Mouse (Mus musculus): ENCODE data around the gene Btn1a1. TPM values are rescaled to one million over a fixed set of nuclear protein-coding genes. Genes with fewer than 3 reads are reported as not detected.

Btn1a1 gene
- polyA plus RNA-seq, 1 experiment from 2014 or later = 2.1 TPM

DNA sequence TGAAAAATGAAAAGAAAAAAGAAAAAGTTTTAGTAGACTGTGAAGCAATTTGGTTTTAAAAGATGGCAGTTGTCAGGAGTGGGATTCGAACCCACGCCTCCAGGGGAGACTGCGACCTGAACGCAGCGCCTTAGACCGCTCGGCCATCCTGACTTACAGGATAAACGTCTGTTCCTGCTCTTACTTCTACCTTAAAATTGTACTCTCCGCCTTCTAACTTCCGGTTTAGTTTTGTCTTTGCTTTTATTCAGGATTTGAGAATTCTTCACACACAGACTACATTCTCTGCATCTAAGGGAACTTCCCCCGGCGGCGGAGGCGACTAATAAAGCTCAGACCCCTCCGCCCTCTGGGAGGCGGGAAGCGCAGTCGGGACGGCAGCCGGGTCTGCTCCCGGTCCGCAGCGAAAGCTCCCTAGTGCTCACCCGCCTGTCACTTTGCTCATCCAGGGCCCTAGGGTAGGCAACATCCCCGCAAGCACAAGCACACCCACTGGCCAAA is 12.3 kb downstream of the Btn1a1 start:
- ATAC-seq (ENCODE audit: insufficient read depth) = peak; percentile 75
- under 1% methylated on average over 25 of the region's 25 CpGs for WGBS (ENCODE audit: insufficient replicate concordance)
- H3K4me1 ChIP-seq (replicated peaks) = peaks cover 39% of the 10 kb centered on the region

GRCm38 (mm10) chr13:23450398-23450797 is 15.3 kb downstream of the Btn1a1 start:
- H3K27me3 ChIP-seq = no peaks in the 10 kb centered on the region
- H3K9me3 ChIP-seq (replicated peaks) = no peaks in the 10 kb centered on the region
- H3K4me2 ChIP-seq = peak overlapping the region; percentile 78
- H3K27ac ChIP-seq (replicated peaks) = peak overlapping the region; percentile 83
- H3K9ac ChIP-seq = peak overlapping the region; percentile 70
- no peaks in the 10 kb centered on the region for H3K36me3 ChIP-seq (replicated peaks)
- WGBS (ENCODE audit: insufficient replicate concordance) = under 1% methylated on average over 15 of the region's 15 CpGs
- H3K4me1 ChIP-seq (replicated peaks) = peaks cover 29% of the 10 kb centered on the region
- peak; percentile 43 for ATAC-seq (ENCODE audit: insufficient read depth)
- H3K4me3 ChIP-seq (replicated peaks) = peak overlapping the region; percentile 65

More for the DNA sequence above, 12.3 kb downstream of the Btn1a1 start:
- Histone ChIP-seq H3K4me2 (peak overlapping the region; percentile 67), H3K27me3 (no peaks in the 10 kb centered on the region), H3K4me3 (replicated peaks) (peak overlapping the region; percentile 76), H3K9ac (peak overlapping the region; percentile 82), H3K27ac (replicated peaks) (peak overlapping the region; percentile 89), H3K36me3 (replicated peaks) (no peaks in the 10 kb centered on the region), H3K9me3 (replicated peaks) (no peaks in the 10 kb centered on the region)

- ATAC-seq (ENCODE audit: insufficient read depth) = 0 out of 2 replicates have a peak, but pooled peaks have one; percentile 23
- Histone ChIP-seq H3K4me3 (replicated peaks) (peak overlapping the region; percentile 65), H3K4me1 (replicated peaks) (peaks cover 32% of the 10 kb centered on the region), H3K9me3 (replicated peaks) (no peaks in the 10 kb centered on the region), H3K9ac (peak overlapping the region; percentile 70), H3K36me3 (replicated peaks) (no peaks in the 10 kb centered on the region), H3K4me2 (peak overlapping the region; percentile 78), H3K27me3 (no peaks in the 10 kb centered on the region), H3K27ac (replicated peaks) (peak overlapping the region; percentile 83)
- WGBS (ENCODE audit: insufficient replicate concordance) = under 1% methylated on average over 24 of the region's 24 CpGs
These were observed 16.2 kb downstream of the Btn1a1 start for GRCm38 (mm10) chr13:23449235-23450095.

GRCm38 (mm10) chr13:23448758-23449157 is 16.9 kb downstream of the Btn1a1 start:
- Histone ChIP-seq H3K4me3 (replicated peaks) (peak overlapping the region; percentile 65), H3K9me3 (replicated peaks) (no peaks in the 10 kb centered on the region), H3K4me2 (peak overlapping the region; percentile 78), H3K9ac (peak overlapping the region; percentile 70), H3K27ac (replicated peaks) (peak overlapping the region; percentile 83), H3K4me1 (replicated peaks) (peaks cover 39% of the 10 kb centered on the region), H3K36me3 (replicated peaks) (no peaks in the 10 kb centered on the region), H3K27me3 (no peaks in the 10 kb centered on the region)
- ATAC-seq (ENCODE audit: insufficient read depth) = no peak
- WGBS (ENCODE audit: insufficient replicate concordance) = 23% methylated on average over 3 of the region's 3 CpGs

- Histone ChIP-seq H3K9ac (peak overlapping the region; percentile 66), H3K4me1 (replicated peaks) (peaks cover 40% of the 10 kb centered on the region), H3K9me3 (replicated peaks) (no peaks in the 10 kb centered on the region), H3K36me3 (replicated peaks) (no peaks in the 10 kb centered on the region), H3K4me2 (peak overlapping the region; percentile 87), H3K27ac (replicated peaks) (peak overlapping the region; percentile 97), H3K4me3 (replicated peaks) (peak overlapping the region; percentile 87), H3K27me3 (no peaks in the 10 kb centered on the region)
- peak; percentile 45 for ATAC-seq (ENCODE audit: insufficient read depth)
- whole genome bisulfite sequencing (ENCODE audit: insufficient replicate concordance) = under 1% methylated on average over 16 of the region's 16 CpGs
These were observed 19.2 kb downstream of the Btn1a1 start for GRCm38 (mm10) chr13:23446498-23446952.

- peak overlapping the region; percentile 87 for H3K4me3 ChIP-seq (replicated peaks)
- H3K9me3 ChIP-seq (replicated peaks) = no peaks in the 10 kb centered on the region
- ATAC-seq (ENCODE audit: insufficient read depth) = peak; percentile 82
- peaks cover 33% of the 10 kb centered on the region for H3K4me1 ChIP-seq (replicated peaks)
- no peaks in the 10 kb centered on the region for H3K27me3 ChIP-seq
- peak overlapping the region; percentile 78 for H3K9ac ChIP-seq
- WGBS (ENCODE audit: insufficient replicate concordance) = under 1% methylated on average over 55 of the region's 55 CpGs
- H3K4me2 ChIP-seq = peak overlapping the region; percentile 87
- peak overlapping the region; percentile 97 for H3K27ac ChIP-seq (replicated peaks)
- H3K36me3 ChIP-seq (replicated peaks) = no peaks in the 10 kb centered on the region
These were observed 20.0 kb downstream of the Btn1a1 start for GRCm38 (mm10) chr13:23445561-23446320.

- ATAC-seq (ENCODE audit: insufficient read depth) = no peak
- Histone ChIP-seq H3K9me3 (replicated peaks) (no peaks in the 10 kb centered on the region), H3K36me3 (replicated peaks) (no peaks in the 10 kb centered on the region), H3K27me3 (no peaks in the 10 kb centered on the region), H3K4me3 (replicated peaks) (peak overlapping the region; percentile 87), H3K9ac (peak overlapping the region; percentile 78), H3K27ac (replicated peaks) (peak overlapping the region; percentile 97), H3K4me1 (replicated peaks) (peaks cover 31% of the 10 kb centered on the region), H3K4me2 (peak overlapping the region; percentile 87)
- 12% methylated on average over 10 of the region's 10 CpGs for WGBS (ENCODE audit: insufficient replicate concordance)
These were observed 20.5 kb downstream of the Btn1a1 start for GRCm38 (mm10) chr13:23445156-23445555.

DNA sequence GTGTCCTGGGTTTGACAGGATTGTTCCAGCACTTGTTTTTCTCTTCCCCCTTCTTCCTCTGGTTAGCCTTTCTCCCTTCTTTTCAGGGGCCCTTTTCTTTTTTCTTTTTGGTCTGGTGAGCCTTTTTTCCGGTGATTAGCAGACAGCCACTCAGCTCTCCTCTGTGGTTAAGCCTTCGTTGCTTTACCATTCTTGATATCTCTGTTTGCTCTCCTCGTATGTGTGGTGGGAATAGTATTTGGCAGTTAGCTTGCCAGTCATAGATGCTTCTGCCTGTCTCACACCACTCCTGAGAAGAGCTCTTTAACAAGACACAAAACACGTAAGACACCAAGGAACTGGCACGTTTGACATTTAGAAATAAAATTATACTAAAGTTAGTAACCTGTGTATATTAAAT is 21.2 kb downstream of the Btn1a1 start:
- Histone ChIP-seq H3K4me2 (peak overlapping the region; percentile 87), H3K4me3 (replicated peaks) (peak overlapping the region; percentile 87), H3K36me3 (replicated peaks) (no peaks in the 10 kb centered on the region), H3K27ac (replicated peaks) (peak overlapping the region; percentile 45), H3K9me3 (replicated peaks) (no peaks in the 10 kb centered on the region), H3K4me1 (replicated peaks) (peaks cover 30% of the 10 kb centered on the region), H3K27me3 (no peaks in the 10 kb centered on the region), H3K9ac (no peak overlapping the region)
- no peak for ATAC-seq (ENCODE audit: insufficient read depth)
- WGBS (ENCODE audit: insufficient replicate concordance) = 25% methylated on average over 5 of the region's 5 CpGs

- Histone ChIP-seq H3K9me3 (replicated peaks) (no peaks in the 10 kb centered on the region), H3K4me2 (no peak overlapping the region), H3K27me3 (no peaks in the 10 kb centered on the region), H3K4me3 (replicated peaks) (no peak overlapping the region), H3K27ac (replicated peaks) (no peak overlapping the region), H3K36me3 (replicated peaks) (no peaks in the 10 kb centered on the region), H3K9ac (no peak overlapping the region), H3K4me1 (replicated peaks) (peaks cover 33% of the 10 kb centered on the region)
- ATAC-seq (ENCODE audit: insufficient read depth) = no peak
- 73% methylated on average over 10 of the region's 10 CpGs for WGBS (ENCODE audit: insufficient replicate concordance)
These were observed 25.8 kb downstream of the Btn1a1 start for GRCm38 (mm10) chr13:23439901-23440300.

GRCm38 (mm10) chr13:23438521-23438920 is 27.2 kb downstream of the Btn1a1 start:
- no peaks in the 10 kb centered on the region for H3K27me3 ChIP-seq
- no peak for ATAC-seq (ENCODE audit: insufficient read depth)
- H3K9ac ChIP-seq = peak overlapping the region; percentile 46; the same call in 1 of the 2 replicates
- whole genome bisulfite sequencing (ENCODE audit: insufficient replicate concordance) = 0% methylated on average over 7 of the region's 7 CpGs
- peaks cover 30% of the 10 kb centered on the region for H3K4me1 ChIP-seq (replicated peaks)
- peak overlapping the region; percentile 80 for H3K27ac ChIP-seq (replicated peaks)
- H3K9me3 ChIP-seq (replicated peaks) = no peaks in the 10 kb centered on the region
- peak overlapping the region; percentile 86 for H3K4me2 ChIP-seq
- H3K36me3 ChIP-seq (replicated peaks) = no peaks in the 10 kb centered on the region
- peak overlapping the region; percentile 64 for H3K4me3 ChIP-seq (replicated peaks)

- Histone ChIP-seq H3K27ac (replicated peaks) (peak overlapping the region; percentile 80), H3K9ac (peak overlapping the region; percentile 71), H3K4me1 (replicated peaks) (peaks cover 35% of the 10 kb centered on the region), H3K4me3 (replicated peaks) (peak overlapping the region; percentile 64), H3K9me3 (replicated peaks) (no peaks in the 10 kb centered on the region), H3K27me3 (no peaks in the 10 kb centered on the region), H3K4me2 (peak overlapping the region; percentile 86), H3K36me3 (replicated peaks) (no peaks in the 10 kb centered on the region)
- peak; percentile 84 for ATAC-seq (ENCODE audit: insufficient read depth)
- WGBS (ENCODE audit: insufficient replicate concordance) = 0% methylated on average over 17 of the region's 17 CpGs
These were observed 27.8 kb downstream of the Btn1a1 start for GRCm38 (mm10) chr13:23437908-23438307.

Measured in liver, embryonic 15.5 days (tissue).